Mouse (Mus musculus) CH12.LX (cell line): Measurements from ENCODE around the gene Cobl.

Experiments
- CTCF ChIP-seq, 2 experiments: IDR thresholded peaks in 1 of 2; conservative IDR thresholded peaks in 1 of 2; 2 replicates each; pipeline ENCODE4 v1.5.1; 2011 to 2012; ENCODE audit warnings: low read depth in 2 of 2, low read length in 2 of 2, improper control_type of control experiment in 1 of 2, inconsistent platforms in 1 of 2, mild to moderate bottlenecking in 1 of 2, moderate library complexity in 1 of 2
- EP300 ChIP-seq: IDR thresholded peaks from 2 replicates; pipeline ENCODE4 v1.6.1; 2011; ENCODE audit warnings: low read length, improper control_type of control experiment
- GABPA ChIP-seq: IDR thresholded peaks from 2 replicates; pipeline ENCODE4 v1.6.1; 2012; ENCODE audit warnings: low read depth, low read length, improper control_type of control experiment, inconsistent platforms; ENCODE audit not compliant: insufficient replicate concordance
- UBTF ChIP-seq: IDR thresholded peaks from 2 replicates; pipeline ENCODE4 v1.6.1; 2012; ENCODE audit warnings: low read depth, mild to moderate bottlenecking, inconsistent platforms, low read length, improper control_type of control experiment, moderate library complexity

DNA sequence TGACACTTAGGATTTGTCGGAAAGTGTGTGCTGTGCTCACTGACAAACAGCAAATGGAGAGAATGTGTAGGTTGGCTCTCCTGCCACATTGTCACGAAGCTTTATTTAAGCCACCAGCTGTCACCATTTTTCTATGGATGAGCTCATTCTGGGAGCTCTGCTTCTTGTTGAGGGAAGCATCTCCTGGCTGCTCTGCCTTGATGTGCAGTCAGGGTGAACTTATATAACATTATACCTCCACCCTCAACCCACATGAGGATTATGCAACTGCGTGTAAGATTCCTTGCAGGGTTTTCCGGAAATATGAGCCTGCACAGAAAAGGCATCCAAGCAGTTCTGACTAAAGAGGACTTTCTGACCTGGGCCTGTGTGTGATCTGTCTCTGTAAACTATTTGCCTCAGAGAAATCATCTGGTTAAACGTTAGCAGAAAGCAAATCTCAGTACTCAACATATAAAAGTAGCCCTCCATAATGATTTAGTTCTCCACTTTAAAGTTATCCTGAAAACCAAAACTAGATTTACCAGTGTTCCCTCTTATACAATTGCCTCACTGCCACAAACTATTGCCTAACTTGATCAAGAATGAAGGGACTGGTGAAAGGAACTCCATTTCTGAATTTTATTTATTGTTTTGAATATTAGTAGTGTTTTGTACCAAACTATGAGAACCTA, 9.0 kb upstream of the Cobl start:
- TF ChIP-seq GABPA = no peak
- no peak for TF ChIP-seq EP300
- no peak for TF ChIP-seq CTCF (conservative IDR thresholded peaks at IDR 0.05 in 1 of 2, IDR thresholded peaks at IDR 0.05 in 1 of 2; ENCODE audit: low read depth in 2 of 2, low read length in 2 of 2)
- TF ChIP-seq UBTF = no peak
